Mouse (Mus musculus): ENCODE measurements around the gene Pcdh7.

Pcdh7 gene

GRCm38 (mm10) chr5:57931738-57932137, 214.0 kb downstream of the Pcdh7 start:
- no peak for DNase-seq (ENCODE audit: low read depth)

GRCm38 (mm10) chr5:57934666-57935065, 216.9 kb downstream of the Pcdh7 start:
- DNase-seq (ENCODE audit: low read depth), result no peak

- peak; percentile 20 for DNase-seq (ENCODE audit: low read depth)
Measured at GRCm38 (mm10) chr5:57940457-57940856, 222.7 kb downstream of the Pcdh7 start.

GRCm38 (mm10) chr5:57943176-57943575, 225.4 kb downstream of the Pcdh7 start:
- DNase-seq (ENCODE audit: low read depth), result no peak

- peak; percentile 69 for DNase-seq (ENCODE audit: low read depth)
Measured at GRCm38 (mm10) chr5:57943611-57944010, 225.8 kb downstream of the Pcdh7 start.

- no peak for DNase-seq (ENCODE audit: low read depth)
Measured at GRCm38 (mm10) chr5:57945419-57945818, 227.7 kb downstream of the Pcdh7 start.

- no peak for DNase-seq (ENCODE audit: low read depth)
Measured at GRCm38 (mm10) chr5:57959317-57959716, 241.6 kb downstream of the Pcdh7 start.

GRCm38 (mm10) chr5:57963792-57964191, 246.0 kb downstream of the Pcdh7 start:
- no peak for DNase-seq (ENCODE audit: low read depth)

GRCm38 (mm10) chr5:57964201-57964600, 246.4 kb downstream of the Pcdh7 start:
- DNase-seq (ENCODE audit: low read depth), result no peak

GRCm38 (mm10) chr5:57993584-57993983, 275.8 kb downstream of the Pcdh7 start:
- no peak for DNase-seq (ENCODE audit: low read depth)

- DNase-seq (ENCODE audit: low read depth), result no peak
Measured at GRCm38 (mm10) chr5:58021331-58021730, 303.6 kb downstream of the Pcdh7 start.

- DNase-seq (ENCODE audit: low read depth), result no peak
Measured at GRCm38 (mm10) chr5:58025123-58025522, 307.4 kb downstream of the Pcdh7 start.

GRCm38 (mm10) chr5:58025759-58026158, 308.0 kb downstream of the Pcdh7 start:
- DNase-seq (ENCODE audit: low read depth), result no peak

- DNase-seq (ENCODE audit: low read depth), result no peak
Measured at GRCm38 (mm10) chr5:58039875-58040274, 322.1 kb downstream of the Pcdh7 start.

- DNase-seq (ENCODE audit: low read depth), result no peak
Measured at GRCm38 (mm10) chr5:58044216-58044615, 326.4 kb downstream of the Pcdh7 start.

- no peak for DNase-seq (ENCODE audit: low read depth)
Measured at GRCm38 (mm10) chr5:58081054-58081453, 363.3 kb downstream of the Pcdh7 start.

GRCm38 (mm10) chr5:58082230-58082629, 364.5 kb downstream of the Pcdh7 start:
- no peak for DNase-seq (ENCODE audit: low read depth)

- DNase-seq (ENCODE audit: low read depth), result no peak
Measured at GRCm38 (mm10) chr5:58083056-58083455, 365.3 kb downstream of the Pcdh7 start.

GRCm38 (mm10) chr5:58083972-58084371, 366.2 kb downstream of the Pcdh7 start:
- DNase-seq (ENCODE audit: low read depth), result no peak

GRCm38 (mm10) chr5:58108665-58109364, 391.0 kb downstream of the Pcdh7 start:
- no peak for DNase-seq (ENCODE audit: low read depth)

GRCm38 (mm10) chr5:58116096-58116495, 398.3 kb downstream of the Pcdh7 start:
- DNase-seq (ENCODE audit: low read depth), result no peak

- no peak for DNase-seq (ENCODE audit: low read depth)
Measured at GRCm38 (mm10) chr5:58117896-58118295, 400.1 kb downstream of the Pcdh7 start.

- DNase-seq (ENCODE audit: low read depth), result no peak
Measured at GRCm38 (mm10) chr5:58118930-58119611, 401.3 kb downstream of the Pcdh7 start.

- no peak for DNase-seq (ENCODE audit: low read depth)
Measured at GRCm38 (mm10) chr5:58143897-58144296, 426.1 kb downstream of the Pcdh7 start.

Data from fibroblast of lung, adult 2 months (primary cell).